ENCODE assay signal across 7 mouse cellular contexts in the genomic region with DNA sequence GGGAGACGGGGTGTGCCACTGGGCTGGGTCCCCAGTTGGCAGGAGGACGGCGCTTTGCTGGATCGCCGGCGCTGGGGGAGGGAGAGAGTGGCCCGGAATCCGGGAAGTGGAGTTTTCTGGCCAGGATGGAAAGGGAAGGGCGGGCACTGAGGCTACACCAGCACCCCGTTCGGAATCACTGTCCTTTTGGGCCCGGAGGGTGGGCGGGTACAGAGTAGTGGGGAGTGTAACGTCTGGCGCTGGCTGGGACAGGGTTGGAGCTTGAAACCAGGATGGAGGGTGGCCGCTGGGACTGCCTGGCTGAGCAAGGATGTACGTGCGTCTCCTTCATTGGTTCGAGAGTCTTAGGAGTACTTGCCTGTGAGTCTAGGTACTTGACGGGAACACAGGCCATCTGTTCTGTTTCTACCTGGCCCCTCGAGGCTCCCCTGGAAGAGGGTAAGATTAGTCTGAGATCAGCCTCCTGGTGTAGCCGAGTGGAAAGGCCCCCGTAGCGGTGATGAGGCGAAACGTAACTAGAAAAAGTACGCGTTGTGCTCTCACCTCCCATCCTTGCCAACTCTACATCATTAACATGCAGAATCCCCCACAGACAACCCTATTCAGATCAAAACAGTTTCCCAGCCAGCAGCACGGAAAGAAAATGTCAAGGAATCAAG. TPM values are rescaled to one million over a fixed set of nuclear protein-coding genes. Genes with fewer than 3 reads are reported as not detected.
DNase-seq lines count a peak whose midpoint lies in the region; ATAC-seq and TF ChIP-seq lines count a peak whose summit lies in the region.

No protein-coding gene starts in this region.

- DNase-seq in adrenal gland, postnatal 10 days, result peak; percentile 76
- peak; percentile 74 to 77 for DNase-seq in heart, adult 18-20 months
- peak; percentile 50 for DNase-seq in kidney, adult 2 months
- DNase-seq in limb, embryonic 14.5 days (ENCODE audit: low spot score), result peak; percentile 45
- DNase-seq in splenic B cell, adult 2 months (ENCODE audit: low read depth, low spot score), result peak; percentile 15

- peak; percentile 18; the same call in 1 of the 2 replicates for ATAC-seq in embryonic facial prominence, embryonic 12.5 days (ENCODE audit: insufficient number of reproducible peaks, insufficient read depth, low FRiP score, low TSS enrichment)
- ATAC-seq in limb, embryonic 14.5 days (ENCODE audit: low FRiP score, low read depth), result 0 out of 2 replicates have a peak, but pooled peaks have one; percentile 16
- ATAC-seq in midbrain, embryonic 15.5 days (replicated peaks), result peak; percentile 62

- no peak for TF ChIP-seq POLR2A in kidney, adult 2 months (IDR thresholded peaks at IDR 0.05; ENCODE audit: low read depth, low read length)
- no peak for TF ChIP-seq POLR2A in limb, embryonic 14.5 days (IDR thresholded peaks at IDR 0.05; ENCODE audit: borderline replicate concordance, extremely low read depth, insufficient read depth, insufficient read length)

- H3K9ac ChIP-seq in embryonic facial prominence, embryonic 12.5 days, result peak overlapping the region; percentile 89
- peak overlapping the region; percentile 83 for H3K9ac ChIP-seq in limb, embryonic 14.5 days (ENCODE audit: low read depth, low read length, severe bottlenecking)
- peak overlapping the region; percentile 86 for H3K9ac ChIP-seq in midbrain, embryonic 15.5 days

- H3K9me3 ChIP-seq in embryonic facial prominence, embryonic 12.5 days, result peaks cover 2% of the 10 kb centered on the region; the same call in 1 of the 2 replicates
- no peaks in the 10 kb centered on the region for H3K9me3 ChIP-seq in limb, embryonic 14.5 days (ENCODE audit: control insufficient read depth, low read length)
- H3K9me3 ChIP-seq in midbrain, embryonic 15.5 days, result no peaks in the 10 kb centered on the region

- no peak for TF ChIP-seq CTCF in kidney, adult 2 months (conservative IDR thresholded peaks at IDR 0.05; ENCODE audit: insufficient read depth, insufficient read length, low read depth, low read length)

- WGBS in embryonic facial prominence, embryonic 12.5 days, result under 1% methylated on average over 29 of the region's 29 CpGs
- WGBS in kidney, adult 2 months, result 2% methylated on average over 29 of the region's 29 CpGs
- WGBS in limb, embryonic 14.5 days, result under 1% methylated on average over 29 of the region's 29 CpGs
- under 1% methylated on average over 29 of the region's 29 CpGs for WGBS in midbrain, embryonic 15.5 days

- peak overlapping the region; percentile 95 for H3K4me3 ChIP-seq in embryonic facial prominence, embryonic 12.5 days
- H3K4me3 ChIP-seq in kidney, adult 2 months (ENCODE audit: insufficient read depth, low read depth, low read length), result peak overlapping the region; percentile 97
- H3K4me3 ChIP-seq in limb, embryonic 14.5 days (replicated peaks; ENCODE audit: low read length), result peak overlapping the region; percentile 97
- H3K4me3 ChIP-seq in midbrain, embryonic 15.5 days, result peak overlapping the region; percentile 97

- H3K27me3 ChIP-seq in embryonic facial prominence, embryonic 12.5 days, result no peaks in the 10 kb centered on the region
- no peaks in the 10 kb centered on the region for H3K27me3 ChIP-seq in kidney, adult 2 months (replicated peaks; ENCODE audit: control insufficient read depth, insufficient read depth, low read length)
- no peaks in the 10 kb centered on the region for H3K27me3 ChIP-seq in limb, embryonic 14.5 days (ENCODE audit: control insufficient read depth, insufficient read depth, low read length)
- H3K27me3 ChIP-seq in midbrain, embryonic 15.5 days (replicated peaks), result no peaks in the 10 kb centered on the region
- no peaks in the 10 kb centered on the region for H3K27me3 ChIP-seq in splenic B cell, adult 2 months (ENCODE audit: control insufficient read depth, insufficient read depth, low read length, poor library complexity, severe bottlenecking)

- peak overlapping the region; percentile 87 for H3K4me2 ChIP-seq in embryonic facial prominence, embryonic 12.5 days (replicated peaks)
- peak overlapping the region; percentile 78 for H3K4me2 ChIP-seq in limb, embryonic 14.5 days (replicated peaks; ENCODE audit: low read depth, low read length, severe bottlenecking)
- peak overlapping the region; percentile 90 for H3K4me2 ChIP-seq in midbrain, embryonic 15.5 days

- peaks cover 24% of the 10 kb centered on the region for H3K4me1 ChIP-seq in embryonic facial prominence, embryonic 12.5 days
- H3K4me1 ChIP-seq in kidney, adult 2 months (ENCODE audit: control insufficient read depth, insufficient read depth, low read length), result peaks cover 9% of the 10 kb centered on the region; the same call in 1 of the 2 replicates
- H3K4me1 ChIP-seq in limb, embryonic 14.5 days (ENCODE audit: control insufficient read depth, insufficient read depth, low read length), result peaks cover 25% of the 10 kb centered on the region
- H3K4me1 ChIP-seq in midbrain, embryonic 15.5 days, result peaks cover 45% of the 10 kb centered on the region

- peak overlapping the region; percentile 84 for H3K27ac ChIP-seq in embryonic facial prominence, embryonic 12.5 days
- H3K27ac ChIP-seq in kidney, adult 2 months (ENCODE audit: insufficient read depth, low read depth, low read length), result no peak overlapping the region
- peak overlapping the region; percentile 89 for H3K27ac ChIP-seq in limb, embryonic 14.5 days (replicated peaks; ENCODE audit: low read depth, low read length)
- peak overlapping the region; percentile 86 for H3K27ac ChIP-seq in midbrain, embryonic 15.5 days

- H3K36me3 ChIP-seq in embryonic facial prominence, embryonic 12.5 days, result 0 out of 2 replicates have a peak, but pooled peaks cover 5% of the 10 kb centered on the region
- no peaks in the 10 kb centered on the region for H3K36me3 ChIP-seq in kidney, adult 2 months (ENCODE audit: control insufficient read depth, insufficient read depth, low read length)
- H3K36me3 ChIP-seq in limb, embryonic 14.5 days (ENCODE audit: control insufficient read depth, insufficient read depth, low read length), result 0 out of 2 replicates have a peak, but pooled peaks cover under 1% of the 10 kb centered on the region
- no peaks in the 10 kb centered on the region for H3K36me3 ChIP-seq in midbrain, embryonic 15.5 days (replicated peaks)
- H3K36me3 ChIP-seq in splenic B cell, adult 2 months (ENCODE audit: control insufficient read depth, insufficient read depth, low read length, poor library complexity, severe bottlenecking), result no peaks in the 10 kb centered on the region

RNA-seq across cellular contexts. Expression of a gene that starts 1.1 kb away (rescaled TPM):
- total RNA-seq in adrenal gland, postnatal 10 days (2021), result 10 to 100 TPM; 46.9 to 56.7 TPM
- 14.4 and 16.0 TPM in 2 replicates for polyA plus RNA-seq in embryonic facial prominence, embryonic 12.5 days (2016; fragmentation: Nextera tagmentation; extraction: Ambion mirVana)
- total RNA-seq in heart, adult 18-20 months (2021), result 10 to 100 TPM; 27.9 to 28.6 TPM
- polyA plus RNA-seq in kidney, adult 2 months (2012; rRNA removed), result 33.9 and 37.0 TPM in 2 replicates
- 29.6 and 31.4 TPM in 2 replicates for polyA plus RNA-seq in limb, embryonic 14.5 days (2012; rRNA removed)
- polyA plus RNA-seq in limb, embryonic 14.5 days (2014; fragmentation: Nextera tagmentation; extraction: Ambion mirVana), result 23.1 and 26.8 TPM in 2 replicates
- 23.3 and 25.3 TPM in 2 replicates for polyA plus RNA-seq in midbrain, embryonic 15.5 days (2015; fragmentation: Nextera tagmentation; extraction: Ambion mirVana)

Comparison
In these comparisons a context has a peak if more than half of its experiments do, and no peak if none do; other contexts are left out.
1. DNase-seq: peak in every context shown above with its lines; median percentile 76 in adrenal gland, postnatal 10 days; 76 in heart, adult 18-20 months; 50 in kidney, adult 2 months; 45 in limb, embryonic 14.5 days; 15 in splenic B cell, adult 2 months.